Mouse (Mus musculus) liver, postnatal 0 days (tissue): Measurements from ENCODE around the gene Fjx1. TPM values are rescaled to one million over a fixed set of nuclear protein-coding genes. Genes with fewer than 3 reads are reported as not detected.

Source experiments
- ATAC-seq: fragments of 200-750 bp; cut with Nextera tagmentation; 2 replicates; pipeline ENCODE4 v1.8.0; 2017; ENCODE audit warnings: mild to moderate bottlenecking, moderate library complexity
- DNase-seq: peaks from one replicate; pipeline ENCODE4 v3.0.0-alpha.2; 2016
- H3K27ac ChIP-seq: fragments of 300-500 bp; sonication (generic); 2 replicates; pipeline ENCODE4 v1.5.1; 2014; ENCODE audit warnings: antibody characterized with exemption, moderate library complexity, mild to moderate bottlenecking, low read depth
- H3K27me3 ChIP-seq: fragments of 300-500 bp; sonication (generic); 2 replicates; pipeline ENCODE4 v1.6.1; 2014; ENCODE audit warnings: low read length, control low read depth, mixed read lengths; ENCODE audit not compliant: insufficient read depth
- H3K36me3 ChIP-seq: fragments of 300-500 bp; sonication (generic); replicated peaks from 2 replicates; pipeline ENCODE4 v1.6.1; 2014; ENCODE audit warnings: mild to moderate bottlenecking, control low read depth, low read length, moderate library complexity, mixed read lengths; ENCODE audit not compliant: insufficient read depth
- H3K4me1 ChIP-seq: fragments of 300-500 bp; sonication (generic); 2 replicates; pipeline ENCODE4 v1.6.1; 2014; ENCODE audit warnings: antibody characterized with exemption, mild to moderate bottlenecking, control low read depth; ENCODE audit not compliant: insufficient read depth
- H3K4me2 ChIP-seq: fragments of 300-500 bp; sonication (generic); 2 replicates; pipeline ENCODE4 v1.6.1; 2014; ENCODE audit warnings: low read depth, mild to moderate bottlenecking, low read length, moderate library complexity, mixed read lengths
- H3K4me3 ChIP-seq: fragments of 300-500 bp; sonication (generic); 2 replicates; pipeline ENCODE4 v1.5.1; 2014; ENCODE audit warnings: low read depth, low read length
- H3K9ac ChIP-seq: fragments of 300-500 bp; sonication (generic); replicated peaks from 2 replicates; pipeline ENCODE4 v1.6.1; 2014; ENCODE audit warnings: mild to moderate bottlenecking, moderate library complexity
- H3K9me3 ChIP-seq: fragments of 300-500 bp; sonication (generic); 2 replicates; pipeline ENCODE4 v1.6.1; 2016; ENCODE audit warnings: mild to moderate bottlenecking, control low read depth, low read length, mixed read lengths
- CTCF ChIP-seq: sonication (generic); IDR thresholded peaks from 2 replicates; pipeline ENCODE4 v1.5.1; 2016; ENCODE audit warnings: antibody characterized with exemption, low read depth
- EP300 ChIP-seq: IDR thresholded peaks from 2 replicates; pipeline ENCODE4 v1.6.1; 2016; ENCODE audit warnings: antibody characterized with exemption, low read depth, mild to moderate bottlenecking
- WGBS: fragments of 180-500 bp; shearing (Covaris S2); extraction: QIAGEN DNeasy Blood & Tissue Kit; methylation state at CpG from one replicate; pipeline ENCODE4 v1.1.7; 2014; ENCODE audit not compliant: insufficient replicate concordance; 5-methylcytosine and 5-hydroxymethylcytosine counted together
- polyA plus RNA-seq: library from polyadenylated mRNA; unstranded; fragments of >200 nt; fragmentation: Nextera tagmentation; extraction: Ambion mirVana; gene quantifications from 2 replicates; pipeline ENCODE4 v1.2.1, GENCODE M21; 2015

The Fjx1 gene
- polyA plus RNA-seq, 1 experiment from 2014 or later, result 0.43 TPM

DNA sequence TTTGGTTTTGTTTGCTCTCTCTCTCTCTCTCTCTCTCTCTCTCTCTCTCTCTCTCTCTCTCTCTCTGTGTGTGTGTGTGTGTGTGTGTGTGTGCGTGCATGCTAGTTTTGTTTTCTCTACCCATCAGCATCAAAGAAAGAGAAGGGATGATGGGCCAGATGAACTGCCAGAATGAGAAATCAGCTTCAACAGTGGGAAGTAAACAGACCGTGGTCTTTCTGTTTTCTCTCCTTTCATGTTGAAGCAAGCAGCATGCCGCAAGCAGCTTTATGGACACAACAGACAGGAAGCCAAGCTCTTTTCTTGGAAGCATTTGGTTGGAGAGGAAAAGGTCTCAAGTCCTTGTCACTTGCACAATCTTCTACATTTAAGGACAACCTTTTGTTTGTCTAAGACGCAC is 21.2 kb downstream of the Fjx1 start:
- ATAC-seq (no peak), DNase-seq (no peak)
- Histone ChIP-seq H3K4me3 (no peak overlapping the region), H3K36me3 (no peaks in the 10 kb centered on the region), H3K9ac (no peak overlapping the region), H3K9me3 (no peaks in the 10 kb centered on the region), H3K27me3 (no peaks in the 10 kb centered on the region), H3K27ac (no peak overlapping the region), H3K4me2 (no peak overlapping the region), H3K4me1 (no peaks in the 10 kb centered on the region)
- 57% methylated on average over 4 of the region's 4 CpGs for WGBS
- TF ChIP-seq EP300 (no peak), CTCF (no peak)

DNA sequence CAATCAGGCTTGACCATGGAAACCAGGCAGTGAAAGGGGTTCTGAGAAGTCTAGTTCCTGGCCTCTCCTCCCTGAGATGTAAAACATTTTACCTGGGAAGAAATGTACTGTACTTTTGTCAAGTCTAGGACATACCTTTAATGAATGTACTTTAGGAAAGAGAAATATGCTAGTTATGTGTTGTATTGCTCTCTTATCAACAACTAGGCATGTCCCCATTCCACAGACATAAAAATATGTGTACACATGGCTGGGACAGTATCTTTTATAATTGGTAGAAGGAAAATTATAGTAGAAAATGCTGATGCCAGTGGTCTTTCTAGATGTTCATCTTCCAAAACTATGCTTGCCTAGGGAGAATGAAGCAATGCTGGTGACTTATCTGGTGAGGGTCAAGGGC is 24.3 kb downstream of the Fjx1 start:
- Histone ChIP-seq H3K9me3 (no peaks in the 10 kb centered on the region), H3K4me3 (no peak overlapping the region), H3K9ac (no peak overlapping the region), H3K27ac (no peak overlapping the region), H3K36me3 (no peaks in the 10 kb centered on the region), H3K4me2 (no peak overlapping the region), H3K4me1 (no peaks in the 10 kb centered on the region), H3K27me3 (no peaks in the 10 kb centered on the region)
- no peak for DNase-seq
- TF ChIP-seq EP300 (no peak), CTCF (no peak)
- no peak for ATAC-seq

DNA sequence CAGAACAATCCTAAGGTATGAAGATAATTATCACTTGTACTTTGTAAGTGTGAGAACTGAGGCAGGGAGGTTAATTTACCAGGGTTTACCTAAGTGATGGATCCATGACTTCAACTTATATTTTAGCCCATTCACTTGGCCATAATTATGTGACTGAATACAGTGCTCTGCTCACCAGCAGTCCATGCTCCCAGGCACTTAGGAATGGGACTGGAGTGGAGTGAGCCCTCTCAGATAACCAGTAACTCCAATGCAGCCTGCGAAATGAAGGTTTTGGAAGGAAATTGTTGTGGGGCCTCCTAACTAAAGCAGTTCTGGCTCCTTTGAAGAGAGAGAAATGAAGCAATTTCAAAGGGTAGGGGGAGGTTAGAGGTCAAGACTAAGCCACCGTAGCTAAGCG is 25.9 kb downstream of the Fjx1 start:
- Histone ChIP-seq H3K27me3 (no peaks in the 10 kb centered on the region), H3K4me2 (no peak overlapping the region), H3K9ac (no peak overlapping the region), H3K4me3 (no peak overlapping the region), H3K4me1 (no peaks in the 10 kb centered on the region), H3K27ac (no peak overlapping the region), H3K9me3 (no peaks in the 10 kb centered on the region), H3K36me3 (no peaks in the 10 kb centered on the region)
- TF ChIP-seq EP300, result no peak
- no peak for TF ChIP-seq CTCF
- ATAC-seq (no peak), DNase-seq (no peak)
- WGBS, result 75% methylated on average over 3 of the region's 3 CpGs

DNA sequence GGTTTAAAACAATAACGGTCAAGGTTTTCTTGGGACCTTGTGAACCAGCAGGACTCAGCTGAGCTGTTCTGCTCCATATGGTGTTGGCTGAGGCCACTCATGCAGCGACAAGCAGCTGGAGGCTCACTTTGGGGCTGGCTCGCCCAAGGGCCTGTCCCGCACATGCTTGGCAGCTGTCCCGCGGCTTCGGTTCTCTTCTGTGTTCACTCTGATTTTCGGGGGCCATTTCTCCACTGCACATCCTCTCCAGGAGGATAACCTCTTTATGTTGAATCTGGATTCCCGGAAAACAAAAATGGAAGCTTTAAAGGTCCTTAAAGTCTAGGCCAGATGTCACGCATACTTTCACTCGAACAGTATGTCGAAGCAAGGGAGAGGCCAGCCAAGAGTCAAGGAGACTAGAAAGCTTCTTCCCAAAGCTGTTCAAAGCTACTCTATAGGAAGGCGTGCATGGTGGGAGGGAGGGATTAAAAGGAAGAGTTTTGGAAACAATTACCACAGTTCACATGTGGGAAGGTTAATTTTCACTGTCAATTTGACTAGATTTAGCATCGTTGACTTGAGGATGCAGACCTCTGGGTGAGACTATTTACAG is 36.1 kb downstream of the Fjx1 start:
- TF ChIP-seq CTCF (no peak), EP300 (no peak)
- Histone ChIP-seq H3K9ac (no peak overlapping the region), H3K27ac (no peak overlapping the region), H3K4me2 (no peak overlapping the region), H3K27me3 (no peaks in the 10 kb centered on the region), H3K9me3 (no peaks in the 10 kb centered on the region), H3K4me3 (no peak overlapping the region), H3K4me1 (no peaks in the 10 kb centered on the region), H3K36me3 (no peaks in the 10 kb centered on the region)
- DNase-seq (no peak), ATAC-seq (no peak)
- 83% methylated on average over 14 of the region's 14 CpGs for WGBS

DNA sequence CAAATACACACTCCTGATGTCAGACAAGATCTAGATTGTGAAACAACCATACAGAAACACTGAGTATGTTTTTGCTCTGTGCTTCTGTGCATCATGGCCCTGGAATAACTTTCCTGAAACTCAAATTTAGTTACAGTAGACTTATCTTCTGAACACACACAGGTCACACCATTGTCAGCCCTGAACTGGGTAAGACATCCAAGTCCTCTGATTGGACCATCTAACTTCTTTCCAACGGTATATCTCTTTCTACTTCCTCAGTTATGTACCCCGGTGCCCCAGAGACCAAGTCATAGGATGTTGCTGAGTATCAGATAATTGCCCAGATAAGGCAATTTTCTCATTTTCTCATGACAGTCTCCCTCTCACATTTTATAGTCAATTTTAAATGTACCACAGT is 39.6 kb downstream of the Fjx1 start:
- 43% methylated on average over 2 of the region's 2 CpGs for WGBS
- no peaks in the 10 kb centered on the region for H3K4me1 ChIP-seq
- no peaks in the 10 kb centered on the region for H3K27me3 ChIP-seq
- H3K36me3 ChIP-seq, result no peaks in the 10 kb centered on the region
- TF ChIP-seq CTCF (no peak), EP300 (no peak)
- H3K9me3 ChIP-seq, result no peaks in the 10 kb centered on the region
- H3K9ac ChIP-seq, result no peak overlapping the region
- DNase-seq, result no peak
- ATAC-seq, result no peak
- H3K4me2 ChIP-seq, result no peak overlapping the region
- no peak overlapping the region for H3K4me3 ChIP-seq
- H3K27ac ChIP-seq, result no peak overlapping the region

DNA sequence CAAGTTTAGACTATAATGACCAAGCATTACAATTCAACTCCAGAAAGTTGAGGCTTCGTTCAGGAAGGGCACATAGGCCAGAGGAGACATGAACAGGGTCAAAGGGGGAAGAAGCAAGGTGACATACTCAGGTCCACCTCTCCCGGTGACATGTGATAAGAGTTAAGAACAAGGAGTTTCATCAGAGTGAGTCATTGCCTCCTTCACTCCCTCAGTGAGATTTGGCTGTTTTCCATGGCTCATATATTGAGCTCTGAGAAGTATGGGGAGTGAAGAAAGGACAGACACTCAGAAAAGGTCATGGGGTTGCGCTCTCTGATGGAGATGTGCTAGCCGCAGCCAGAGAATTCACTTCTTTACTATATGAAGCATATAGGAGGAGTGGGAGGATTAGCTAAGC is 41.7 kb downstream of the Fjx1 start:
- Histone ChIP-seq H3K4me3 (no peak overlapping the region), H3K27ac (no peak overlapping the region), H3K4me1 (no peaks in the 10 kb centered on the region), H3K36me3 (no peaks in the 10 kb centered on the region), H3K27me3 (no peaks in the 10 kb centered on the region), H3K4me2 (no peak overlapping the region), H3K9ac (no peak overlapping the region), H3K9me3 (no peaks in the 10 kb centered on the region)
- ATAC-seq, result no peak
- no peak for TF ChIP-seq CTCF
- TF ChIP-seq EP300, result no peak
- no peak for DNase-seq
- 75% methylated on average over 4 of the region's 4 CpGs for WGBS

DNA sequence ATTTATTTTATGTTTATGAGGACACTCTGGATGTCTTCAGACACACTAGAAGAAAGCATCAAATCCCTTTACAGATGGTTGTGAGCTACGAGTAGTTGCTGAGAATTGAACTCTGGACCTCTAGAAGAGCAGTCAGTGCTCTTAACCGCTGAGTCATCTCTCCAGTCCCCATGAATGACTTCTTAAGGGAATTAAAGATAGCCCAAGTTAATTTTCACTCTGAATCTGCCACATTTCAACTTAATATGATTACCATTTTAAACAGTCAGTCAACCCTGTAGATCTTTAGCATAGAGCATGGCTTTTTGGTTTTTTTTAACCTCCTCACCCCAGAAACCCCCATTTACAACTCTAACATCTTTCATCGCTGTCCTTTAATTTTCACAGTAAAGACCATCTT is 42.6 kb downstream of the Fjx1 start:
- H3K36me3 ChIP-seq, result no peaks in the 10 kb centered on the region
- DNase-seq (no peak), ATAC-seq (no peak)
- H3K4me1 ChIP-seq, result no peaks in the 10 kb centered on the region
- H3K27ac ChIP-seq, result no peak overlapping the region
- no peaks in the 10 kb centered on the region for H3K9me3 ChIP-seq
- 78% methylated on average over 3 of the region's 3 CpGs for WGBS
- H3K9ac ChIP-seq, result no peak overlapping the region
- H3K27me3 ChIP-seq, result no peaks in the 10 kb centered on the region
- no peak overlapping the region for H3K4me2 ChIP-seq
- TF ChIP-seq EP300 (no peak), CTCF (no peak)
- no peak overlapping the region for H3K4me3 ChIP-seq
